Mouse (Mus musculus) hindbrain, embryonic 13.5 days (tissue): ENCODE measurements at regions not wholly inside any gene's neighbourhood (a gene's known extent, or its start where the extent isn't known, plus 50 kb on each side); places are given as distances from the start of the nearest gene placed in this dataset.

Experiments used
- ATAC-seq: fragments of 200-750 bp; cut with Nextera tagmentation; 2 replicates; pipeline ENCODE4 v1.8.0; 2017; ENCODE audit warnings: moderate TSS enrichment; ENCODE audit not compliant: low FRiP score
- H3K27ac ChIP-seq: fragments of 300-500 bp; sonication (generic); 2 replicates; pipeline ENCODE4 v1.5.1; 2015; ENCODE audit warnings: inconsistent platforms, mild to moderate bottlenecking, moderate library complexity
- H3K27me3 ChIP-seq: fragments of 300-500 bp; sonication (generic); 2 replicates; pipeline ENCODE4 v1.6.1; 2015; ENCODE audit warnings: mild to moderate bottlenecking, inconsistent platforms
- H3K36me3 ChIP-seq: fragments of 300-500 bp; sonication (generic); 2 replicates; pipeline ENCODE4 v1.6.1; 2015; ENCODE audit warnings: mild to moderate bottlenecking, inconsistent platforms
- H3K4me1 ChIP-seq: fragments of 300-500 bp; sonication (generic); replicated peaks from 2 replicates; pipeline ENCODE4 v1.6.1; 2015; ENCODE audit warnings: inconsistent platforms
- H3K4me2 ChIP-seq: fragments of 300-500 bp; sonication (generic); 2 replicates; pipeline ENCODE4 v1.6.1; 2015; ENCODE audit warnings: inconsistent platforms, mild to moderate bottlenecking, moderate library complexity
- H3K4me3 ChIP-seq: fragments of 300-500 bp; sonication (generic); 2 replicates; pipeline ENCODE4 v1.5.1; 2015; ENCODE audit warnings: mild to moderate bottlenecking, inconsistent platforms
- H3K9ac ChIP-seq: fragments of 300-500 bp; sonication (generic); 2 replicates; pipeline ENCODE4 v1.6.1; 2015; ENCODE audit warnings: mild to moderate bottlenecking, inconsistent platforms
- H3K9me3 ChIP-seq: fragments of 300-500 bp; sonication (generic); 2 replicates; pipeline ENCODE4 v1.6.1; 2016; ENCODE audit warnings: inconsistent platforms
- whole genome bisulfite sequencing: fragments of 180-500 bp; shearing (Covaris S2); methylation state at CpG from one replicate; pipeline ENCODE4 v1.1.7; 2015; 5-methylcytosine and 5-hydroxymethylcytosine counted together

GRCm38 (mm10) chr7:98768460-98768859, 65.6 kb downstream of the Thap12 start:
- Histone ChIP-seq H3K4me1 (peaks cover 6% of the 10 kb centered on the region; the same call in 1 of the 2 replicates), H3K9ac (no peak overlapping the region), H3K27me3 (peaks cover 12% of the 10 kb centered on the region; the same call in 1 of the 2 replicates), H3K4me3 (no peak overlapping the region), H3K36me3 (no peaks in the 10 kb centered on the region), H3K27ac (no peak overlapping the region), H3K4me2 (no peak overlapping the region), H3K9me3 (no peaks in the 10 kb centered on the region)
- ATAC-seq, result no peak
- WGBS, result 91% methylated on average over 2 of the region's 2 CpGs

- peaks cover 6% of the 10 kb centered on the region; the same call in 1 of the 2 replicates for H3K4me1 ChIP-seq
- no peak overlapping the region for H3K4me2 ChIP-seq
- no peak overlapping the region for H3K4me3 ChIP-seq
- H3K9ac ChIP-seq, result 0 out of 2 replicates have a peak overlapping the region, but pooled peaks have one; percentile 0
- H3K36me3 ChIP-seq, result no peaks in the 10 kb centered on the region
- H3K27ac ChIP-seq, result no peak overlapping the region
- no peak for ATAC-seq
- WGBS, result 82% methylated on average over 1 of the region's 1 CpGs
- H3K9me3 ChIP-seq, result no peaks in the 10 kb centered on the region
- H3K27me3 ChIP-seq, result peaks cover 12% of the 10 kb centered on the region; the same call in 1 of the 2 replicates
Measured at GRCm38 (mm10) chr7:98769111-98769734, 65.7 kb upstream of the Wnt11 start.

GRCm38 (mm10) chr7:98770257-98770890, 64.5 kb upstream of the Wnt11 start:
- Histone ChIP-seq H3K4me2 (no peak overlapping the region), H3K4me1 (peaks cover 6% of the 10 kb centered on the region; the same call in 1 of the 2 replicates), H3K4me3 (no peak overlapping the region), H3K36me3 (no peaks in the 10 kb centered on the region), H3K9ac (no peak overlapping the region), H3K27ac (no peak overlapping the region), H3K27me3 (peaks cover 12% of the 10 kb centered on the region; the same call in 1 of the 2 replicates), H3K9me3 (no peaks in the 10 kb centered on the region)
- ATAC-seq, result no peak
- 8% methylated on average over 8 of the region's 8 CpGs for WGBS

- peaks cover 12% of the 10 kb centered on the region; the same call in 1 of the 2 replicates for H3K27me3 ChIP-seq
- no peak for ATAC-seq
- peaks cover 6% of the 10 kb centered on the region; the same call in 1 of the 2 replicates for H3K4me1 ChIP-seq
- no peaks in the 10 kb centered on the region for H3K9me3 ChIP-seq
- no peak overlapping the region for H3K27ac ChIP-seq
- no peaks in the 10 kb centered on the region for H3K36me3 ChIP-seq
- WGBS, result 61% methylated on average over 7 of the region's 7 CpGs
- H3K4me2 ChIP-seq, result no peak overlapping the region
- H3K4me3 ChIP-seq, result no peak overlapping the region
- H3K9ac ChIP-seq, result no peak overlapping the region
Measured at GRCm38 (mm10) chr7:98771134-98771775, 63.7 kb upstream of the Wnt11 start.

- Histone ChIP-seq H3K9ac (no peak overlapping the region), H3K9me3 (no peaks in the 10 kb centered on the region), H3K36me3 (no peaks in the 10 kb centered on the region), H3K4me3 (no peak overlapping the region), H3K27ac (no peak overlapping the region), H3K4me2 (no peak overlapping the region), H3K4me1 (no peaks in the 10 kb centered on the region; the same call in 1 of the 2 replicates), H3K27me3 (peaks cover 12% of the 10 kb centered on the region; the same call in 1 of the 2 replicates)
- no peak for ATAC-seq
- 50% methylated on average over 4 of the region's 4 CpGs for WGBS
Measured at GRCm38 (mm10) chr7:98774597-98774996, 60.3 kb upstream of the Wnt11 start.

GRCm38 (mm10) chr7:98775031-98775430, 59.9 kb upstream of the Wnt11 start:
- Histone ChIP-seq H3K9ac (no peak overlapping the region), H3K4me3 (no peak overlapping the region), H3K27ac (no peak overlapping the region), H3K36me3 (no peaks in the 10 kb centered on the region), H3K9me3 (no peaks in the 10 kb centered on the region), H3K27me3 (peaks cover 12% of the 10 kb centered on the region; the same call in 1 of the 2 replicates), H3K4me2 (no peak overlapping the region), H3K4me1 (no peaks in the 10 kb centered on the region; the same call in 1 of the 2 replicates)
- ATAC-seq, result no peak
- WGBS, result 86% methylated on average over 8 of the region's 8 CpGs

GRCm38 (mm10) chr7:98777304-98777849, 57.5 kb upstream of the Wnt11 start:
- no peak overlapping the region for H3K4me2 ChIP-seq
- WGBS, result 44% methylated on average over 3 of the region's 3 CpGs
- H3K27me3 ChIP-seq, result 0 out of 2 replicates have a peak, but pooled peaks cover 4% of the 10 kb centered on the region
- no peak overlapping the region for H3K9ac ChIP-seq
- H3K4me3 ChIP-seq, result no peak overlapping the region
- ATAC-seq, result no peak
- H3K9me3 ChIP-seq, result no peaks in the 10 kb centered on the region
- no peak overlapping the region for H3K27ac ChIP-seq
- no peaks in the 10 kb centered on the region for H3K36me3 ChIP-seq
- no peaks in the 10 kb centered on the region for H3K4me1 ChIP-seq

GRCm38 (mm10) chr7:98778929-98779328, 56.0 kb upstream of the Wnt11 start:
- Histone ChIP-seq H3K9ac (no peak overlapping the region), H3K27me3 (no peaks in the 10 kb centered on the region), H3K36me3 (no peaks in the 10 kb centered on the region), H3K4me3 (no peak overlapping the region), H3K4me1 (peaks cover 8% of the 10 kb centered on the region), H3K4me2 (no peak overlapping the region), H3K27ac (no peak overlapping the region), H3K9me3 (no peaks in the 10 kb centered on the region)
- peak; percentile 34; the same call in 1 of the 2 replicates for ATAC-seq
- WGBS, result 25% methylated on average over 5 of the region's 5 CpGs

GRCm38 (mm10) chr7:98783521-98783920, 51.4 kb upstream of the Wnt11 start:
- no peaks in the 10 kb centered on the region for H3K9me3 ChIP-seq
- 0 out of 2 replicates have a peak, but pooled peaks have one; percentile 33 for ATAC-seq

GRCm38 (mm10) chr7:98783954-98784353, 51.0 kb upstream of the Wnt11 start:
- Histone ChIP-seq H3K9ac (0 out of 2 replicates have a peak overlapping the region, but pooled peaks have one; percentile 19), H3K4me3 (no peak overlapping the region), H3K4me2 (0 out of 2 replicates have a peak overlapping the region, but pooled peaks have one; percentile 11), H3K4me1 (peaks cover 24% of the 10 kb centered on the region), H3K27me3 (peaks cover 6% of the 10 kb centered on the region; the same call in 1 of the 2 replicates), H3K36me3 (no peaks in the 10 kb centered on the region), H3K9me3 (no peaks in the 10 kb centered on the region), H3K27ac (peak overlapping the region; percentile 71)
- ATAC-seq, result peak; percentile 78
- 15% methylated on average over 7 of the region's 7 CpGs for WGBS

More at GRCm38 (mm10) chr7:98783521-98783920, 51.4 kb upstream of the Wnt11 start:
- Histone ChIP-seq H3K27me3 (peaks cover 6% of the 10 kb centered on the region; the same call in 1 of the 2 replicates), H3K9ac (no peak overlapping the region), H3K27ac (peak overlapping the region; percentile 71), H3K4me3 (no peak overlapping the region), H3K4me1 (peaks cover 24% of the 10 kb centered on the region), H3K4me2 (no peak overlapping the region), H3K36me3 (no peaks in the 10 kb centered on the region)
- WGBS, result 62% methylated on average over 5 of the region's 5 CpGs

- Histone ChIP-seq H3K9me3 (no peaks in the 10 kb centered on the region), H3K27me3 (peaks cover 6% of the 10 kb centered on the region; the same call in 1 of the 2 replicates), H3K4me3 (no peak overlapping the region), H3K27ac (peak overlapping the region; percentile 71), H3K4me2 (0 out of 2 replicates have a peak overlapping the region, but pooled peaks have one; percentile 11), H3K36me3 (no peaks in the 10 kb centered on the region), H3K9ac (0 out of 2 replicates have a peak overlapping the region, but pooled peaks have one; percentile 19), H3K4me1 (peaks cover 24% of the 10 kb centered on the region)
- peak; percentile 40; the same call in 1 of the 2 replicates for ATAC-seq
- WGBS, result 46% methylated on average over 15 of the region's 15 CpGs
Measured at GRCm38 (mm10) chr7:98784369-98784931, 50.5 kb upstream of the Wnt11 start.
